Mouse (Mus musculus): ENCODE data around the gene Arl8b.

Arl8b gene

DNA sequence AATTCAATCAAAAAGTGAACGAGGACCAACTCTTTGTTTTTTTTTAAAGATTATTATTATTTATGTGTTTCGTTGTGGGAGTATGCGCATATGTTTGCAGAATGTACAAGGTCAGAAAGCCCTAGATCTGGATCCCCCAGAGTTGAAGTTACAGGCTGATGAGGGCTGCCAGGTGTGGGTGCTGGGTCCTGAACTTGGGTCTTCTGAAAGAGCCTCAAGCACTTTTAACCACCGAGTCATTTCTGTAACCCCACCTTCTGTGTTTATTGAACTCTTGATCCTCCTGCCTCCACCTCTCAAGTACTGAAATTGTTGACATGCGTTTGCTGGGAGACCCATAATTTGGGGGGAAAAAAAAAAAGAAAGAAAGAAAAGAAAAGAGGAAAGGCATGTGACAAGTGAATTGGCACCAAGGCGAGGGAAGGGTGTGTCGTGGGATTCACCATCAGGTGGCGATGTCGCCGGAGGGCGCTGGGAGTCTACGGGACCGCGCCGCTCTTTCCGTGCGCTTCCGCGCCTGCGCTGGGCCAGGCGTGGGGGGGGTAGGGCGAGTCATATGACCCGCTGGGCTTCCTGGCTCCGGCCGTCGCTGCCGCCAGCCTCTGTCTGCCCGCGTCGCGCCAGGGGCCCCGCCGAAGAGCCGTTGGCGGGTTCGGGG, at the start of gene Arl8b:
Arl8b (plus strand) TSS at position 574 of the 658 bp plus-strand sequence.
- POLR2A ChIA-PET: interaction anchor here in 1 of 4 experiments (0.5 kb wide), 1 partner anchor 26 kb away, joined by 5 read pairs; no protein-coding TSS in a partner anchor

DNA sequence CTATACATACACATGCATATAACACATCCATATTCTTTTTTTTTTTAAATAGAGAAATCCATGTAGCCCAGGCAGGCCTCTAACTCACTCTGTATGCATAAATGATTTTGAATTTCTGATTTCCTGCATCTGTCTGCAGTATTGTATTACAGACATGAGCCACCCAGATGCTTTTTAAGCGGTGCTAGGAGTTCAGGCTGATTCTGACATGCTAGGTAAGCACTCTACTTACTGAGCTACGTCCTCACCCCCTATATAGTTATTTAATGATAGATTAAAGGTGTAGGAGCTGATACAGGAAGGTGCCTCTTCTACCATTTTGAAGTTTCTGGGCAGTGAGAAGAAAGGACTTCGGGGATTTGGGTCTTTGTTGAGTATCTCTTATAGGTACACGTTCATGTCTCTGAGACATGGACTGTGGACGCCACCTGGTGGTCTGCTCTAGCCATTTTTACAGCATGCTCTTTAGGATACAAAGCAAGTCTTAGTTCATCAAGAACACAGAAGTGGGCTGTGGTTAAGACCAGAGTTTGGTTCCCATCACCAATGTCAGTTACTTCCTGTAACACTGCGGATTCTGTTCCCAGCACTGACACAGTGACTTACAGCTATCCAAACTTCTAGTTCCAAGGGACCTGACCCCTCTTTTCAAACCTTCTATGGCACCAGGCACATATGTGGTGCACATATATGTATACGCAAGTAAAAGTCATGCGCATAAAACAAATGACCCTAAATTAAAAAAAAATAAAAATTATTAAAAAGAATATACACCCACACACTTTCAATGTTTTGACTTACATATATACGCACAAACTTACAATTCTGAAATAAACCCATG, 46.8 kb upstream of the Arl8b start:
- ChIA-PET POLR2A (interaction anchor here in 2 of 4 experiments (0.5 to 2.1 kb wide), 5 partner anchors 62 to 523 kb away, joined by 3 to 5 read pairs (median 4); partner anchors contain the start of gene Itpr1 (in 1 of the 2)), CTCF (interaction anchor here in 3 of 4 experiments (0.6 to 1.2 kb wide), 5 partner anchors 278 to 440 kb away, joined by 3 to 8 read pairs (median 4); no protein-coding TSS in a partner anchor)

More for the DNA sequence above, at the start of gene Arl8b:
- CTCF ChIA-PET: no interaction called here

DNA sequence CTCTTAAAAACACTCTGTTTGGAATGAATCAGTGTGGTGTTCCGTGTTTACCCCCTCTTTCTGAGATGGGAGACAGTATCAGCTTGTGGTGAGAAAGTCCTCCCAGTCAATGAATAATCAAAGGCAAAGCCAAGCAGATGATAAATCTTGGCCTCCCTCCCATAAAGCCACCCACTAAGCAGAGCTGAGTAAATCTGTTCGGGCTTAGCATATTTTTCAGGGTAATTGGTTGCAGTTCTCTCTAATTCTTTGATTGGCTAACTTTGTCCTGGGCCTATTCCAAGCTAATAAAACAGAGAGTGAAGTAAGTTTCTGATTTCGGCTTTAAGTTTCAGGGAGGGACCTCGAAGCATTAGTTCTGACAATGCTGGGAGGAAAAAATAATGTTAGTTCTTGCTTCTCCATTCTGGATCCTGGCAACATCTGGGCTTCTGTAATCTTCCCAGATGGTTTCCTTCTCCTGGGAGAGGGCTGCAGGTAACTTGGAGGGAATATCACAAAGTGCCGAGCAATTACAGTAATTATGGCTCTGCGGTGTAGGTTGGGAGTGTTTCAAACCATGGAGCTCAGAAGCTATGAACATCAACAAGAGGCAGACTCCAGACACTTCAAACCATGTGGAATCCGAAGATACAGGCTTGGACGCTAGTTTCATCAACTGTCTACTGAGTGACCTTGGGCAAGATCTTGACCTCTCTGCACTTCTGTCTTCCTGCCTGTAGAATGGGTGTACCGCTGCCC, 44.3 kb upstream of the Arl8b start:
- CTCF ChIA-PET: interaction anchor here in 2 of 4 experiments (0.5 to 1.5 kb wide), 3 partner anchors 29 to 640 kb away, joined by 3 to 4 read pairs (median 3); no protein-coding TSS in a partner anchor
- POLR2A ChIA-PET: interaction anchor here in 1 of 4 experiments (1.1 kb wide), 1 partner anchor 28 kb away, joined by 3 read pairs; no protein-coding TSS in a partner anchor

DNA sequence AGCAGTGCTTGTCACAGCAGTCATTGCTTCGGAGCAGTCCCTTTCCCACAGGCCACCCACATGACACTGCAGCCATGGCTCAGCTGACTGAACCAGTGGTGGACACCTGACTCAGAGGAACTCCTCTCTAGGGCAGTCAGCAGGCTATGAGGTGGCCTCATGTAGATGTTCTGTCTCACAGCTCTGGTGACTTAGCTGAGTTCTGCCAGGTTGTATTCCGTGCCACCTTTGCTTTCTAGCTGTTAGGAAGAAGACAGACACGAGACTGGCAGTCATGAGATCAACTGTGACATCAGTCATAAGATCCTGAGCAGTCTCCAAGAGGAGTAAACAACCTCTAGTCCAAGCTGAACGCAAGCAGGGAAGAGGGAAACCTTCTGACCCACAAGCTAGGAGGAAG, 42.3 kb upstream of the Arl8b start:
- CTCF ChIA-PET: no interaction called here

DNA sequence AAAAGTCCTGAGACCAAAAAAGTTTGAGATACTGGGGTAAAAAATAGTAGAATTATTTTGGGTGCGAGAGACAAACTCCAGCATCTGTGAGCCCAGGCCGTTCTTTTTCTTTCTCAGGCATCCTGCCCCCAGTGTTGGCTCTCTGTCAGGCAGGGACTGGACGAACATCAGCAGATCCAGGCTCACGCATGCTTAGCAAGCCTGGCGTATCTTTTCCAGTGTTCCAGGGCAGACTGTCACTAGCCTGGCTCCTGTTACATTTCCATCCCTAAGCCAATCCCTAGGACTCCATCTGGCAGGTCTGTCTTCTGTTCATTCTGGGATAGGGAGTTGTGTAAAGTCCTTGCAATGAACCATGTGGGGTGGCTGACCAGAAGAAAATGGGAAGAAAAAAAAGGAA, 39.2 kb upstream of the Arl8b start:
- POLR2A ChIA-PET: no interaction called here
- CTCF ChIA-PET: no interaction called here

More for the DNA sequence above, 42.3 kb upstream of the Arl8b start:
- POLR2A ChIA-PET: interaction anchor here in 1 of 4 experiments (0.8 to 1.8 kb wide), 2 partner anchors 32 to 283 kb away, joined by 3 to 6 read pairs; no protein-coding TSS in a partner anchor

DNA sequence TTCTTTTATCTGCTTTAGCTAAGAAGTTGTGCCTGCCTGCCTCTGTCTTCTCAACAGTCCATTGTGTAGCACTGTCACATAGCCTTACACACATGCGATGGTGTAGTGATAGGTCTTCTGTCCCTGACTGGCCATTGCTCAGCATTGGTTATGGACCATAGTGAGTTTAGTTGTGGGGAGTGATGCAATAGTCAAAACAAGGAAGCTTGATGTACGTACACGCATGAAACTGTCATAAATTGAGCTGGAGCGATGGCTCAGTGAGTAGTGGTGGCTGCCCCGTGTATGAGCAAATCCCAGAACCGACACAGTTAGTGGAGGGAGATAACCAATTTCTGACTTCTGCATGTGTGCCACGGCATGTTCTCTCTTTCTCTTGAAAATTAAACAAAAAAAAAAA, 31.6 kb upstream of the Arl8b start:
- CTCF ChIA-PET: no interaction called here
- POLR2A ChIA-PET: no interaction called here

DNA sequence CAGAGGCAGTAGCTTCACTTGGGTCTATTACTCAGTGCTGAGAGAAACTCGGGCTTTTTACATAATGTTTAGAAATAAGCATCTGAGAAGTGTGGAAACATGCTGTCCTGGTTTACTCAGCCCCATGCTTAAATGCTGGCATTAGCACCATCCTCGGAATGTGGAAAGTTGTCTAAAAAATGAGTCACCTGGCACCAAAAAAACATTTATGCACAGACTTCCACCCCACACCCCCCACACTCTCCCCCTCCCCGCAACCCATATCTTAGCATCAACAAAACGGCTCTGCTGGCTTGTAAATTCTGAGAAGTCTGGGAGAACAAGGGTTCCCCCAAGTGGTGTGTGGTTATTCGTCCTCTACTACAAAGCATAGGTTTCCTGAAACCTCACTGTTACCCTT, 30.5 kb upstream of the Arl8b start:
- ChIA-PET CTCF (no interaction called here), POLR2A (interaction anchor here in 1 of 4 experiments (0.7 kb wide), 1 partner anchor 696 kb away, joined by 3 read pairs; no protein-coding TSS in a partner anchor)

DNA sequence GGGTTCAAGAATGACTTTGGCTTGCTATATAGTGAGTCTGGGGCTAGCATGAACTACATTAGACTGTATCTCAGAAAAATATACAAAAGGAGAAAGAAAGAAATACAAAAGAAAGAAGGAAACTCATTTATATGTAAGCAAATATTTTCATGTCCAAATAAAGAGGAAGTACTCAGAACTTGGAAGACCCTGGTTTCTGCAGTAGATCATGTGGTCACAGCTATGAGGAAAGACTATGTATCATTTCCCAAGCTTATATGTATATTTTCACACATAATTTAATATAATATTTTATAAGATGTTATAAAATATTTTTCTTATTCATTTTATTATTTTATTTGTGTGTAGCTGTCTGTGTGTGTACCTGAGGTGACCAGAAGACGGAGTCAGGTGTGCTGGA, 29.4 kb upstream of the Arl8b start:
- CTCF ChIA-PET: no interaction called here
- POLR2A ChIA-PET: no interaction called here

DNA sequence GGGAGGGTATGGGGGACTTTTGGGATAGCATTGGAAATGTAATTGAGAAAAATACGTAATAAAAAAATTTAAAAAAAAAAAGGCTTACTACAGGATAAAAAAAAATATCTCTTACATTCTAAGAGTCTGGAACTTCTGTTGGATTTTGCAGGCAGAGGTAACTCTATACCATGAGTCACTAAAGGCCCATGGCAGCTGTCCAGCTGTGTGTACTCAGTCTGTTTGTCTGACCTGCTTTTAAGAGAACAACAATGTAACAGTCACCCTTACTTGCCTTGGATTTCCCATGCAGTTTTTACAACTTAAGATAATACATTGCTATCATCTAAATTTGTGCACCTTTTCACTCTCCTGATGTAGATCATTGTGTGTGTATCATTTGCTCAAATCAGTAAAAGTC, 28.5 kb upstream of the Arl8b start:
- ChIA-PET CTCF (no interaction called here), POLR2A (no interaction called here)

DNA sequence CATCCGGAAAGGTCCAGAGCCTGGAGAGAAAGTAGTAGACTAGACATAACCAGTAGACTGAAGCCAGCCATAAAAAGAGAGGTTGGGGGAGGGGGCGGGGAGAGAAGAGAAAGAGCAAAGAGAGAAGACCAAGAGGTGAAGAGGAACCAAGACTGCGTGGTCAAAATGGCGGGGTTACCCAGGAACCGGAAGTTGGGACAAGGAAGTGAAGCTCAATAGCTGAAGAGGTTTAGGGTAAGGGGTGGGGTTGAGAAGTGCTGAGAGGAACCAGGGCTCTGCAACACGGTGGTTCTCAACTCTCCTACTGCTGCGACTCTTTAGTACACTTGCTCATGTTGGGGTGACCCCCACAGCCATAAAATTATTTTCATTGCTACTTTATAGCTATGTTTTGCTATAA, 27.0 kb upstream of the Arl8b start:
- POLR2A ChIA-PET: interaction anchor here in 1 of 4 experiments (1.3 kb wide), 1 partner anchor 225 kb away, joined by 11 read pairs; no protein-coding TSS in a partner anchor
- CTCF ChIA-PET: interaction anchor here in 3 of 4 experiments (0.5 to 1.1 kb wide), 3 partner anchors 17 to 691 kb away, joined by 3 to 7 read pairs (median 4); no protein-coding TSS in a partner anchor

DNA sequence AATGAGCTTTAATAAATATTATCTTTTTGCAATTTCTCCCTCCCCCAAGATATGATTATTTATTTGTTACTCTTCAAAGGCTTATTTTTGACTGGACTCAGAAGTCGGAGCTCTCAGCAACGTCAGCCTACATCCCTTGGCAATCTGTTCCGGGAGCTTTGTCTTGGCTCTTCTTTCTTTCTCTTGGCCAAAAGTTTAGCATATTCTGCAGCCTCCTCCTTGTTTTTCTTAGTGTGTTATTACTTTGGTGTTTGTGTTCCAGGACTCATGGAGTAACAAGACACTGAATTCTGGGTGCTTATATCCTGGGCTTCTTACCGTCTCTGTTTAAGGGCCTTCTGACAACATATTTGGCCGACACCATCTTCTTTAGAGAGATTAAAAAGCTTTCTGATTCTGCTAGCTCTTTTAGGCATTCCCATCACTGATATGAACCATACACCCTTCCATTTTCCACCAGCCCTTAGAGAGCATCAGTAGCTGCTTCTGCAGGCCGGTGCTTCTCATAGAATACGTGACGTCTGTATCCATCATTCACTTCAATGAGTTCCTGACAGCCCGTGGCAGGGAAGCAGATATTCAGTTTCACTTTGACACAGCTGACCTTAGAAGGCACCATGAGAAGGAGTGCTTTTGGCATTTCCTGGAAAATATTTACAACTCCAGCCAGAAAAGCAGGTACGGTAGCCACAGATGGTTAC, 23.8 kb upstream of the Arl8b start:
- CTCF ChIA-PET: interaction anchor here in 1 of 4 experiments (1.4 kb wide), 1 partner anchor 14 kb away, joined by 3 read pairs; no protein-coding TSS in a partner anchor
- POLR2A ChIA-PET: interaction anchor here in 2 of 4 experiments (0.5 to 1.2 kb wide), 3 partner anchors 15 to 287 kb away, joined by 3 read pairs; no protein-coding TSS in a partner anchor

DNA sequence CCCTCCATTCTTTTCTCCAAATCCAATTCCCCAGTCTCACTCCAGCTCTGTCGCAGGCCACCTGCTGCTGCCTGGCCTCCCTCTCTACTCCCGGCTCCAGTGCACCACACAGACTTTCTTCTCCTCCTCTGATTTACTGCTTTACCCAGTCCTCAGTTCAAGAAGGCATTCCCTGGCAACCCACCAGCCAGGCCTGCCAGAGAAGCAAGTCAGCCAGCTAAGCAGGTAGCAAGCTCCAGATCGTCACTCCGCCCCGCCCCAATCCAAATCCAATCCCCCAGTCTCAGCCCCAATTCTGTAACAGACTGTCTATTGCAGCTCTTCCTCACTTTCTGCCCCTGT, 23.2 kb upstream of the Arl8b start:
- ChIA-PET CTCF (interaction anchor here in 1 of 4 experiments (1.4 kb wide), 1 partner anchor 13 kb away, joined by 3 read pairs; no protein-coding TSS in a partner anchor), POLR2A (interaction anchor here in 2 of 4 experiments (0.5 to 1.2 kb wide), 3 partner anchors 15 to 288 kb away, joined by 3 read pairs; no protein-coding TSS in a partner anchor)

DNA sequence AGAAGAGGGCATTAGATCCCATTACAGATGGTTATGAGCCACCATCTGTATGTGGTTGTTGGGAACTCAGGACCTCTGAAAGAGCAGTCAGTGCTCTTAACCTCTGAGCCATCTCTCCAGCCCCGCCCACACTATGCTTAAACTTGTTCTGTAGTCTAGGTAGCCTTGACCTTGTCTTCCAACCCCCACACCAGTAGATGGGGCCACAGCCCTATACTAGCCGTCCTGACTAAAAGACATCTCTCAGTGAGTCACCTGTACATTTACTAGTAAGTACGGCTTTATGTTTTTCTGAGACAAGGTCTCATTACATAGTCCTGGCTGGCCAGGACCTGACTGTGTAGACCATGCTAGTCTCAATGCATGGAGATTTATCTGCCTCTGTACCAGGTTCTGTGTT, 12.0 kb upstream of the Arl8b start:
- ChIA-PET POLR2A (no interaction called here), CTCF (no interaction called here)

DNA sequence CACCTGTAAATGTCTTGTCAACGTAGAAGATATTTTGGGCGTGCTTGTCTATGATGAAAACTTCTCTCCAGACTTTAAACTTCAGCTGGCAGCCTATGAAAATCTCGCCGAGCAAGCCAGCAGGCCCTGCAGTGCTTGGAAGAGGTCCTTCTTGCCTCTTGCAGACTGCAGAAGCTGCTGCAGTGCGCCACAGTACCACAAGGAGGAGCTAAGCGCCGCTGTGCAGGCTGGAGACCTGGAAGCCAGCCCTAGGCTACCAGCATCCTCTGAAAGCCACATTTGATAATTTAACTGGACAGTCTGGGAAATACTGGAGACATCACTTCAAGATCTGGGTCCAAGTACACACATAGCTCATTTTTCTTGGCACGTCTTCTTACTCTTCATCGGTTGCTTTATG, 10.0 kb upstream of the Arl8b start:
- CTCF ChIA-PET: interaction anchor here (0.5 to 1.1 kb wide), 9 partner anchors 12 to 851 kb away, joined by 3 to 4 read pairs (median 3); no protein-coding TSS in a partner anchor
- POLR2A ChIA-PET: interaction anchor here in 2 of 4 experiments (0.6 to 1.7 kb wide), 4 partner anchors 9 to 243 kb away, joined by 3 to 5 read pairs (median 3); partner anchors contain the start of gene Bhlhe40 (in 1 of the 2)

DNA sequence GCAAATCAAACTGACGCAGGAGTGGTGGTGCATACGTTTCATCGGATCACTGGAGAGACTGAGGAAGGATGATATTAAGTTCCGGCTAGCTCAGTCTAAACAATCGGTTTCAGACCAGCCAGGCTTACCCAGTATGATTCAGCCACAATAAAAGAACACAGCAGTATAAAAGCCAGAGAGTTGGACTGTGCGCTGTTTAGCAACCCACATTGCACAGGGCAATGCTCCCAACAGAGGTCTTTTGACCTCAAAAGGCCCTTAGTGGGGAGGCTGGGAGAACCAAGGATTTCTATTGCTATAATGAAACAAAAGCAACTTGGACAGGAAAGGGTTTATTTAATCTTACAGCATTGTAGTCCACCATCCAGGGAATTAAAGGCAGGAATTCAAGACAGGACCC, 9.4 kb upstream of the Arl8b start:
- CTCF ChIA-PET: interaction anchor here (0.5 to 1.1 kb wide), 9 partner anchors 12 to 852 kb away, joined by 3 to 4 read pairs (median 3); no protein-coding TSS in a partner anchor

DNA sequence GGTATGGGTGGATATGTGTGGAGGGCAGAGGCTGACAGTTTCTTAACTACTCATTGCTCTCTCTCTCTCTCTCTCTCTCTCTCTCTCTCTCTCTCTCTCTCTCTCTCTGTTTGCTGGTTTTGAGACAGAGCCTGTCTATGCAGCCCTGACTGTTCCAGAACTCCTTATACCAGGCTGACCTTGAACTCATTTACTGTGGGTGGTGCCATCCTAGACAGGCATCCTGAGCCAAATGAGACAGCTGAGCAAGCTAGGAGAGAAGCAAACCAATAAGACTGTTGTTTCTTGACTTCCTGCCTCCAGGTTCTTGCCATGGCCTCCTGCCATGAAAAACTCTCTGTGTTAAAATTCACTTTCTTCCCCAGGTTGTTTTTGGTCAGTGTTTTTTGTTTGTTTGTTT, 6.6 kb upstream of the Arl8b start:
- CTCF ChIA-PET: no interaction called here
- POLR2A ChIA-PET: interaction anchor here in 3 of 4 experiments (0.7 to 1.9 kb wide), 7 partner anchors 17 to 695 kb away, joined by 3 to 5 read pairs (median 4); partner anchors contain the start of genes Edem1 (in 1 of the 3) and Itpr1 (in 1 of the 3)

More for the DNA sequence above, 9.4 kb upstream of the Arl8b start:
- POLR2A ChIA-PET: interaction anchor here in 2 of 4 experiments (0.8 to 1.7 kb wide), 3 partner anchors 10 to 113 kb away, joined by 3 to 5 read pairs (median 3); partner anchors contain the start of gene Bhlhe40 (in 1 of the 2)

DNA sequence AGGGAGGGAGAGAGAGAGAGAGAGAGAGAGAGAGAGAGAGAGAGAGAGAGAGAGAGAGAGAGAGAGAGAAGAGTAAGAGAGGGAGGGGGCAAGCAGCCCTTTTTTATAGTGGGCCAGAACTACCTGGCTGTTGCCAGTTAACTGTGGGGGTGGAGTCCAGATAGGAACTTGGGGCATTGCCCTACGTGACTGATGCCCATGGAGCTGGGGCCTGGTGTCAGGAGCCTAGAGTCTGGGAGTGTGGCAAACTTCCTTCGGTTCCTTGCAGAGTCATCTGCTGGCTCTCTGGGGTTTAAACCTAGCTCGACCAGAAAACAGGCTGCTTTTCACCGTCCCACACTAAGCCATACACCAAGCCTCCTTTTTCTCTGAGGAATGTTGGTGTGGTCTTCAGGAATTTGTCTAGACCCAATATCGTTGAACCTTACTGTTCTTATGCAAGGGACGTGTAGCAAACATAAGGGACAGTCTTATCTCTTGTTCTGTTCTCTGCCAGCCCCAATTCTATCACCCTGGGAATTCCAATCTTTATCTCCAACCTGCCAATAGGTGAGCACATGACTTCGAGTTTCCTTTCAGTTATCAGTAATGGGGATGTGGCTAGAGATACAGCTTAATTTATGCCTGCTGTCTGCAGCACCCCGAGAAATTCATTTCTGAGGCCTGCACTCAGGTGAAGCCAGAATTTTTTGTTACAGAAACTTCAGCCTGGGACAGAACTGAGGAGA, 5.2 kb upstream of the Arl8b start:
- ChIA-PET POLR2A (interaction anchor here in 3 of 4 experiments (0.6 to 1.9 kb wide), 13 partner anchors 9 to 714 kb away, joined by 3 to 5 read pairs (median 4); partner anchors contain the start of genes Edem1 (in 3 of the 3), Bhlhe40 (in 1 of the 3) and Itpr1 (in 1 of the 3)), CTCF (interaction anchor here in 1 of 4 experiments (0.6 kb wide), 1 partner anchor 103 kb away, joined by 3 read pairs; no protein-coding TSS in a partner anchor)
